In the genomic region with DNA sequence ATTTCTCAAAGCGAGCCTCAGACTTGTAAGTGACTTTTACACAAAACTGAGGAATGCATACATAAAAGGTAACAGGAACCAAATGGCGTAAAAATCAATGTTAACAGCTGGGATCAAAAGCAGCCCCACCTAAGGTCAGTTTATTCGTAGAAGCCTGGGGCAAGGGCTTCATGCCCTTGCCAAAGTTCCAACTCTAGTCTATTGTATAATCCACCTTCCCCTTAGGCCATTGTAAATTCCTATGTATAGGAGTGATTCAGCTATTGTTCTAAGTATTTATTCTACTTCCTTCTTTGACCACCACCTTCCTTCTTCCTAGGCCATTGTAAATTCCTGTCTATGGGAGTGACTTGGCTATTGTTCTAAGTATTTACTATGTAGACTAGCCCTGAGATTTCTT, we compare ENCODE assay signal across 24 mouse cellular contexts.
DNase-seq lines count a peak whose midpoint lies in the region; ATAC-seq lines count a peak whose summit lies in the region.
"Had no signal": no experiment of that assay in that cellular context is flagged by ENCODE, and none has a peak within 500 bp of the region (broad histone marks: within the 10 kb centered on the region; RNA-seq: fewer than 3 reads in every experiment).

No protein-coding gene starts in this region.

- peaks cover 4% of the 10 kb centered on the region for H3K9me3 ChIP-seq in hindbrain, embryonic 13.5 days
- H3K9me3 ChIP-seq: G1E had no signal

- H3K4me3 ChIP-seq in hindbrain, embryonic 13.5 days, result no peak overlapping the region

- DNase-seq in ES-CJ7 (ENCODE audit: low read depth, low spot score), result peak; percentile 31
- peak; percentile 82 for DNase-seq in R1 (ENCODE audit: low read depth, low spot score)
- DNase-seq in ZHBTc4 (ENCODE audit: low read depth, low spot score), result peak; percentile 77
- no peak for DNase-seq in embryo, embryonic 9.5 days (ENCODE audit: extremely low spot score)
- DNase-seq in kidney, postnatal 14 days, result no peak
- DNase-seq: adrenal gland, adult 2 months; adrenal gland, adult 8-10 months; adrenal gland, postnatal 10 days; adrenal gland, postnatal 14 days; adrenal gland, postnatal 25 days; adrenal gland, postnatal 36 days; B cell, adult 2 months; cerebellum, adult 11 months; cerebellum, adult 11-12 months; cerebellum, adult 18-20 months; cerebellum, adult 2 months; cerebellum, adult 8-10 months; cerebellum, adult 9-10 months had no signal

- no peak overlapping the region for H3K4me2 ChIP-seq in hindbrain, embryonic 13.5 days

- no peak for ATAC-seq in hindbrain, embryonic 13.5 days (ENCODE audit: low FRiP score)
- ATAC-seq: activated CD4-positive, CD25-positive, alpha-beta regulatory T cell, adult 4 months; CD4-positive, CD25-positive, alpha-beta regulatory T cell, adult 4 months; Patski had no signal

- no peak overlapping the region for H3K9ac ChIP-seq in hindbrain, embryonic 13.5 days

- H3K4me1 ChIP-seq in hindbrain, embryonic 13.5 days (replicated peaks), result no peaks in the 10 kb centered on the region

- H3K27me3 ChIP-seq in hindbrain, embryonic 13.5 days, result no peaks in the 10 kb centered on the region
- H3K27me3 ChIP-seq: CH12.LX, Patski had no signal

- H3K36me3 ChIP-seq in hindbrain, embryonic 13.5 days, result no peaks in the 10 kb centered on the region
- H3K36me3 ChIP-seq: G1E had no signal

- H3K27ac ChIP-seq in hindbrain, embryonic 13.5 days, result no peak overlapping the region

- WGBS in hindbrain, embryonic 13.5 days, result 93% methylated on average over 3 of the region's 3 CpGs

Comparison
In these comparisons a context has a peak if more than half of its experiments do, and no peak if none do; other contexts are left out.
1. DNase-seq: peak in ES-CJ7 (single experiment), R1 (single experiment) and ZHBTc4 (single experiment); none in embryo, embryonic 9.5 days (single experiment) and kidney, postnatal 14 days (single experiment).